Mouse (Mus musculus) spleen, adult 18-20 months (tissue): ENCODE data around the gene Dpf3.

Experiments used
- DNase-seq, 2 experiments: peaks; one replicate each; pipeline ENCODE4 v3.0.0; 2022; ENCODE audit warnings: mixed read lengths in 2 of 2

The Dpf3 gene

DNA sequence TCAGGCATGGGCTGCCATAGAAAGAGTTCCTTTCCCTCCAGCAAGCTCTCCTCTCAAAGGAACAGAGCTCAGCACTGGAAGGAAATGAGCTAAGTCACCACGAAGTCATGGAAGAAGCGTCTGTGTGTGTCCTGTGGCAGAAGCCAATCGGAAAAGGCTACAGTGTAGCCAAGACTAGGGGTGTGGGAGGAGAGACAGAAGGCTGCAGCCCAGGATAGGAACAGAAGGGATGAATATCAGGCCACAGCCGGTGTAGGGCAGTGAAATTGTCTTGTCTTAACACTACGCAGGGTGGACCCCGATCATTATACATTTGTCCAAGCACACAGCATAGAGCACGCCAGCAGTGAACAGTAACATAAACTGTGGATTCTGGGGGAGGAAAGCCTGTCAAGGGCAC is 157.5 kb downstream of the Dpf3 start:
- DNase-seq, result no peak

DNA sequence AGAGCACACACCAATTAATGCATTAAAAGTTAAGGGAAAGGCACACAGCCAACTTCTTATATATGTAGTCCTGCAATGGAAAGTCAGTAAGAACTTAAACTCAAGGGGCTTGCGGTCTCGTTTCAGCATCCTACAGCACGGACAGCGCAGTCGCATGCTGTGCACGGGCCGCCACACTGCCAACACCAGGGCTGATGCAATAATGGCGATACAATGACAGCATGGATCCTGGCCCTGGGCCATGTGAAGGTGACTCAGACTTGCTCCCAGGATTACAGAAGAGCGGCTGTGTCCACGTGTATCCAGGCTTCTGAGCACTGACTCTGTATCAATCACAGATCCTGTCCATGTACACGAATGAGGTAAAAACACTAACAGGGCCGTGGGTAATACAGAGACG is 158.6 kb downstream of the Dpf3 start:
- no peak for DNase-seq

DNA sequence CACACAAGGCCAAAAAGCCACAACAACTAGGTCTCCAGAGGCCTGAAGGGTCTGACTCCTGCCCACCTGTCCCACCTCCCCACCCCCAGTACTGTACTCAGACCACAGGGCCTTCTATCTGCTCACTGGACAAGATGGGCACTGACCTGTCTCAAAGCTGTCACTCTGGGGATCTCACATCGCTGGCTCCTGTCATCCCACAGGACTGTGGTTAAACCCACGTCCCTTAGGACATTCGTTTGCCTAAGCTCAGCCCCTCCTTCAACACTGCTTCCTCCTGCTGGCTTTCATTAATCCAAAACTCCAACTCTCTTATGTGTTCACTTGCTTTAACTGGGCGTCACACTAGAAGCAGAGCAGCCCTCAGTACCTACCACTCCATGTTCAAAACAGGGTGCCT is 159.0 kb downstream of the Dpf3 start:
- DNase-seq, result no peak

DNA sequence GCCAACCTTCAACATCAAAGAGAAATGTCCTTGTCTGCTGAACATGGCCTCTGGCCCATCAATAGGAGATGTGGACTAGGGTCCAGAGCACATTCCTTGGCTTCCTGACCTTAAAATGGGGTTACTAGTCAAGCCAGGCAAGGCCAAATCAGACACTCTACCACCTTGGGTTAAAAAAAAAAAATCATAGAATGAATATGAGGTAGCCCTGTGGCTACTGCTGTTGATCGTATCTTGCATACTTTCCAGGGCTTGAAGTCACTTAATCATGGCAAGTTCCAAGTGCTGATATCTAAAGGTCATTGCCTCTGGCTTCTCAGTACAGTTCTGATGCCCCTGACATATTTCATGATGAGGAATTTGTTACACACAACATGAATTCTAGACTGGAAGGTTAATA is 160.1 kb downstream of the Dpf3 start:
- no peak for DNase-seq

DNA sequence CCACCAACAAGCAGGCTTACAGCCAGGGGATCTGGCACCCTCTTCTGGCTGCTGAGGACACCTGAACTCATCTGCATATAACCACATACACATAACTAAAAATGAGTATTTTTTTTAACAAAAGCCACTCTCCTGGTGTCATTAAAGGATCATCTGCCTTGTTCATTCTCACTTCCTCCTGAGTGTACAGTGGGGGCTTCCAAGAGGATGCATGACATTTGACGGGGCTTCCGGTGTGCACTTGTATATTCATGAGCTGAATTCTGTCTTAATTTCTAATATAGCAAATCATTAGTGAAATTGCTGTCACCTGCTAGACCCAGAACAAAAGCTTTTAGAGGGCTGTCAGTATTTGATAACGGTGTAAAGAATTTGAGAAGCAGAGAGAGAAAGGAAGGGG is 166.8 kb downstream of the Dpf3 start:
- no peak for DNase-seq

DNA sequence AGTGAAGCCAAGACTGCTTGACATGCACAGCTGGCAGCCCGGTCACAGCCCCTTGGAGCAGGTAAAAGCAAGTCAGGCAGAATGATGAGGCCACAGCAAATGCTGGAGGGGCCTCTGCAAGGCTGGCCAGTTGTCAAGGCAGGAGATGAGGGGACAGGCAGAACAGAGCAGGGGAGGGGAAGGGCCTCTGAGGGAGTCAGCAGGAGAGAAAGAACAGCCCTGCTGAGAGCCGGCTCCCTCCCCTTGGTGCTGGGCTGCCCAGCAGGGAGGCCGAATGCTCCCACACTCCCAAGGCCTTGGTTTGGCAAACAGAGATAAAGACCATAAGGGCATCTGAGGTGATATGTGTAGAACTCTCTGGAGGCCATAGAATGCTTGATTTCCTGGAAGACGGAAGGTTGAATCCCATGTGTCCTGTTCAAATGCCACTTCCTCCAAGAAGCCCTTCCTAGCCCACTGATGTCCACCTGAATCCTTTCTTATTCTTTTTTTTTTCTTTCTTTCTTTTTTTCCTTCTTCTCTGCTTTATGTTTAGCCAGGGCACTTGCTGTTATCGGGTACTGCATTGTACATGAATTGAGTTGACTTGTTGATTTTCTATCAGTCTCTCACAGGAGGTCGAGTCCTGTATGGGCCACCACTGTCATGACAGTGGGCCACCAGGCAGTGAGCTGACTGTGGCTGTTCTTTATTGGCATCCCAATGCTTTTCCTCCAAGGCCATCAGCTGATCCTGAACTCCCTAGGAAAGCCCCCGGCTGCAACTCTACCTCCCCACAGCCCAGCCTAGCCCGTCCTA is 169.7 kb downstream of the Dpf3 start:
- no peak for DNase-seq

DNA sequence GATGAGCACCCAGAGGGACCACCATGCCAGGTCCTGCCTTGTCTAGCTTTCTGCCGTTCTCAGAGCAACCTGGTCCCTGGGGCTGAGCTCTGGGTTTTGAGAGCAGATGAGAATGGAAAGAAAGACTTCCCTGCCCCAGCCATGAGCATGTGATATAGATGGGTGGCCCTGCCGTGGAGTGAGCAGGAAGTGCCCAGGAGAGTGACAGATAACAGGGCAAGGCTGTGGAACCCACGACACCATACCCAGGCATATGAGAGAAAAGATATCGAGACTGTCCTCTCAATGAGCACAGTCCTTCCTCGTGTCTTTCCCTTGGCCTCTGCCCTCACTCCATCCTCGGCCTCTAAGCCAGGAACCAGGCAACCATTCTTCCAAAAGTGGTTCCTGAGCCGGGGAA is 172.8 kb downstream of the Dpf3 start:
- DNase-seq, result no peak

DNA sequence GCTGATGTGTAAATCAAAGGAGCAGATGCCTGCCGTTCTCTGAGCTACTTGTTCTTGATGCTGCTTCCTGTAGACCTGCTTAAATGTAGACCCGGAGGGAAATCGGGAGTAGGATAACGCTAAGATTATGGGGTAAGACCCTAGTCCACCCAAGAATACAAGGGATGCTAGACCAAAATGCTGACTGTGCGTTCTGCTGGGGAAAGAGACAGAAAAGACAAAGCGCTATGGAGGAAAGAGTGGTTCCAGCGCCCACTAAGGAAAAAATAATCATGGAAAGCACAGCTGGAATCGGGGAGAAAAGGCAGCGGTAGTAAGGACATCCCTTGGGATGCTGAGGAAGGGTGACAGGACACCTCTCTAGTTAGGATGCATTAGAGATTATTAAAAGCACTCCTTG is 174.7 kb downstream of the Dpf3 start:
- no peak for DNase-seq

DNA sequence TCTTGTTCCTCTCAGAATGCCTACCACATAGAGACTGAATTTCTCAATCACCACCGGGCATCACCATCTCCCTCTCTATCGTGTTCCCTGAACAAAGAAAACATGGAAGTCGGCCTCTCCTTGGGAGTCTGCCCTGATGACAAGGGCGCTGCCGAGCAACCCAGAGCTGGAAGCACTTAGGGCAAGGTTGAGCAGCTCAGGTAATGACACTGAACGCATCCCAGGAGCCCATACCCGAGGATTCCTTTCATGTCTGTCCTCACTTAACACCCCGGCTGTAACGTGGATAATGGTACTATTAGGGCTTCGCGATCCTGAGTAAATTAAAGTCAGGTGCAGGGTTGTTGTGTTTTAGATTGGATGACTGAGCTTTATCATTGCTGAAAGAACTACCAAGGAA is 176.9 kb downstream of the Dpf3 start:
- no peak for DNase-seq

DNA sequence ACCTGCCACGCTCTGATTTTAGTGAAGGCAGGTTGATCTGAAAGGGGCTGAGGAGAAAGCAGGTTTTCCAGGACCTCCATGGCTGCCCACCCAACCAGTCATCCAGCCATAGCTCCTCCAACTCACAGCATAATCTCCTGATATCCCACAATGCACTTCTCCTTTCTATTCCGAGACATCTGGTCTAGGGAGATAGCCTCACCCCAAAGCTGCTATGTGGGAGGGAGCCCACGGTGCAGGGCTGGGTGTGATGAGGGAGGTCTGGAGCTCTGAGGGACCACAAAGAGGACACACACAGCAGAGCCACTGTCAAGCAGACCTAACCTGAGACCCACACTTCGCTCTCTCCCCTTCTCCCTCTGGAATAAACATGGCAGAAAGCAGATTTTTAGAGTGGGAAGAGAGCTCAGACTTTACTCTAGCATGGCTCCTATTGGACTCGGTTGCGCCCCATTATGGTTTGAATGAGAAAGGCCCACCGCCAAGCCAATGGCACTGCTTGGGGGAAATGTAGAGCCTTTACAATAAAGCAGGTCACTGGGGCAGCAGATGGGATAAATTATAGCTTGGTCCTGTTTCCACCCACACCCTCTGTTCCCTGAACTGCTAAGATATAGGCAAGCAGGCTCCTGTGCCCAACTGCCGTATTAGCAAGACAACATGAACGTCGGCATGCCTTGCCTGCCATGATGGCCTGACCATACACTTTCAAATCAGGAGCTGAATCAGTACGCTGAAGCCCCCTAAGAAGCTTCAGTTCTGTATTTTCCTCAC is 178.3 kb downstream of the Dpf3 start:
- no peak for DNase-seq

DNA sequence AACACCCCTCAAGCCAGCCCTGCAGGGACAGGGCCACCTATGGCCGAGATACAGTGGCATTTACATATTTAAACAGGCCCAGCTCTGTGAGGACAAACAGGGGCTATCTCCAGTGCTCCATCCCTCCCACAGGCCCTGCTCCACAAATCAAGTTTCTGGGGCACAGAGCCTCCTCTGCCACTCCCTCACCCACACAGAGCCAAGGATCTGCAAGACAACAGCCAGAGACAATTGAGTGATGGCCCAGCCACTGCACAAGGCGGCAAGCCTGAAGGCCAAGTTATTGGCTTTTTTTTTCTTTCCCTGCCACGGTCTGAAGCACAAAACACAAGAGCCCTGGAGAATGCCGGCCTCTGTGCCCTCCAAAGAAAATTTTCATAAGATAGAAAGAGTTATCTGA is 178.9 kb downstream of the Dpf3 start:
- no peak for DNase-seq

DNA sequence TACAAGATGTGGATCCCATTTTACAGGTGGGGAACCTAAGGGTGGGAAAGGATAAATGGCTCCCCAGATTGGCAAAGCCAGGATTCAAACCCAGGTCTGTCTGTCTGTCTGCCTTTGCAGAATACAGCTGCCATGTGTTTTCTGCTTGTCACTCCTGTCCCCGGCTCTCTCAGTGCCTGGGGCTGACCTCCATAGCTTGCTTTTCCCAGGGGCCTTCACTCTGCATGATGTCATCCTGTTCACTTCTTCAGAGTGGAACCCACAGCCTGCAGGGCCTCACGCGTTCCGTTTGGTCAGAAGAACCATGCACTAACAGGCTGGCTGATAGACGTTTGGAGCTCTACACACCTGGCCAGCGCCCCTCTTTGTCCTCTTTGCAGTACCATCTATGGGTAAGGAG is 184.3 kb downstream of the Dpf3 start:
- DNase-seq, result no peak

DNA sequence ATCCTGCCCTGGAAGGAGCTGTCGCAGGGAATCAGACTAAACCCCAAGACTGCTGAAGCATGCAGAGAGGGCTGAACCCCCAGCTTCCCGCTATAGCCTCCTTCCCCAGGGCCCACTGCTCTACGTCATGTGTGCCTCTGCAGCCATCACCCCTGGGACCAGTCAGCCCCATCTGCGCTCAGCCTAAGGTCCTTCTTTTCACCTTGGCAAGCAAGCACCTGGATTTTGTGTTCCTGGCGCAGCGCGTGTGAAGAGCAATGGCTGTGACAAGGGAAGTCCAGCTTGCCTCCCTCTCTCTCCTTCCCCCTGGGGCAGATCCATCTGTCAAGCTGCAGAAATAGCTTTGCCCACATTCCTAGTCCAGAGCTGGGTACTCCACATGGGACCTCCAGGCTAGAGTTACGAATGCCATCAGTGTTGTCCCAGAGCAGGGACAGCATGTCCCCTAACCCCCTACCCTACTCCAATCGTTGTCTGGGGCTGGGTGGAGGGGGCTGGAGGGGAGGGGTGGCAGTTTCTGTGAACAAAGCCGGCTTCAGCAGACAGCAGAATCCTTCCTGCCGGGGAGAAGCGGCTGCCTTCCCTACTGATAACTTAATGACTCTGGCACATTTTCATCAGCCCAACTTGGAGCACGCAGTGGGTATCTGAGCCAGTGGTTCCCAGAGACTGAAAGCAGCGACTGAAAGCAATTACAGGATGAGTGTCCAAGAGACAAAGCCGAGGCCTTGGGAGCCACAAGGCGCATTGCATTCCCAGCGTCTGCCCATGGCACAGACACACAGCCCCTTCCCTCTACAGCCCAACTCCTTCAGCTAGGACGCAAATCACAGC is 185.0 kb downstream of the Dpf3 start:
- no peak for DNase-seq

DNA sequence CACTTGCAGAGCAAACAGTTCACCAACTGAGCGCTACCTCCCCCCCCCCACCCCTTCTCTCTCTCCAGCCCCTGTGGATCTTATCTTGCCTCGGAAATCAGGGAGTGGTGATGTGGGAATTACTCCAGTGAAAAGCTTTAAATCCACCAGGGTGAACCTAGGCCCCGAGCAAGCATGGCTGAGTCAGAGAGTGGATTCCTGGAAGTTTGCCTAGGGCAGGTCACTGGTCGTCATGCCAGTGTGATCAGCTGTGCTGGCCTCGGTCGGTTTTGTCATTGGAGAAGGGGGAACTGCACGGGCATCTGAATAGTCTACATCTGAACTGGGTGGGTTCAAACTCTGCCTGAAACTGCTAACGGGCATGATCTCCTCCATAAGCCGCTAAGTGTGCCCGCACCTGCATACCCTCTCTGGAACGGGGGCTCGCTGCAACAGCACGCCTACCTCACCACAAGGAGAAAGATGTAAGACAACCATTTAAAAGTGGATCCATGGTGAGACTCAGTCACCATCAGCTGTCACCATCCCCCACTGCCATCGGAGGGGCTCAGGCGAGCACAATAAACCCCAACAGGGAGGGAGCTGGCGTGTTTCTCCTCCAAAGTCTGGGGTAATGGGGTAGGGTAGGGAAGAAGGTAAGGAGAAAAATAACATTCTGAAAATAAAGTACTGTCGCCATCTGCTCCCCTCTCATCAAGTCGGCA is 185.7 kb downstream of the Dpf3 start:
- no peak for DNase-seq

DNA sequence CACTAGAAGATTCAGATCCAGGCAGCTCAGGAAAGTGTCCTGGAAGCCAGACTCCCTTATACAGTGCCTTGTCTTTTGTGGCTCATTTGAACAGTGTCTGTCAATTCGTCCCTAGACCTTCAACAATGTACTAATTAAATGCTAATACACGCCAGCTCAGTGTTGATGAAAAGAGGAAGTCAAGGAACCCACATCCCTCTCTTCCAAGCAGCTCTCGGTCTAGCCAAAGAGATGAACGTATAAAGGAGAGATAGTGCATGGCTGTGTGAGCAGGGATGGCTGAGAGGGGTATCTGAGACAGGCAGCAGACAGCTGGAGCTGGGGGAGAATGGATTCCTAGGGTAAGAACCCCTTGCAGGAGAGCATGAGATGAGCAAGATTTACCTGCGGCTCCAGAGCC is 189.2 kb downstream of the Dpf3 start:
- no peak for DNase-seq

DNA sequence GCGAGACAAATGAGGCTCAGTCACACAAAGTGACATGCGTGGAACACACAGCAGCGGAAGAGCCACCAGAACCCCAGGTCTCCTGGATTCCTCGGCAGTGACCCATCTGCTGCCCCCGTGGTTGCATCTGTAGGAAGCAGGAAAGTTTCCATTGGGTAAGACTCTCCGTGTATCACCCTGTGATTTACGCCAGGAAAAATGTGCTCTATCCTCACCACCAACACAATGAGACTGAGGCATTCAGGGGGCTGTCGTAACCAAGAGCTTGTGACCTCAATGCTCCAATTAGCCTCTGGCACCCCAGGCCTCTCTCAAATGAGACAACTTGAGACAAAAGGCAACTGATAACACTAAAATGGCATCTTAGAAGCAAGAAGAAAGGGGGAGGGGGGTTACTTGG is 192.5 kb downstream of the Dpf3 start:
- no peak for DNase-seq

DNA sequence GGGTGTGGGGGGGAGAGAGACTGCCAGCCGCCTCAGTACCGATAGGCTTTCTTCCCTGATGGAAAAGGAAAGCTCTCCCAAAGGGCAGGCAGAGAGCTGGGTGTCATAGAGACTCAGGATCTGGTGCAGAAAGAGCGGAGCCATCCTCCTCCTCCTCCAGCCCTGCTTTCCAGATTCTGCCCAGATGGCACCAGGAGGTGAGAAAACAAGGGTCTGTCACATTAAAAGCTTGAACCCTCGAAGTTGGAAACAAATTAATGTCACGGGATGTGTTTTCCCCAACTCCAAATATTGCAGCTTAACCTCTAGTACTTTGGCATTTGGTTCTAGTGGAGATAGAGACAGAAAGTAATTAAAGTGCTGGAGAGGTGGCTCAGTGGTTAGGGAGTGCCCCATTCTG is 195.6 kb downstream of the Dpf3 start:
- DNase-seq, result no peak

DNA sequence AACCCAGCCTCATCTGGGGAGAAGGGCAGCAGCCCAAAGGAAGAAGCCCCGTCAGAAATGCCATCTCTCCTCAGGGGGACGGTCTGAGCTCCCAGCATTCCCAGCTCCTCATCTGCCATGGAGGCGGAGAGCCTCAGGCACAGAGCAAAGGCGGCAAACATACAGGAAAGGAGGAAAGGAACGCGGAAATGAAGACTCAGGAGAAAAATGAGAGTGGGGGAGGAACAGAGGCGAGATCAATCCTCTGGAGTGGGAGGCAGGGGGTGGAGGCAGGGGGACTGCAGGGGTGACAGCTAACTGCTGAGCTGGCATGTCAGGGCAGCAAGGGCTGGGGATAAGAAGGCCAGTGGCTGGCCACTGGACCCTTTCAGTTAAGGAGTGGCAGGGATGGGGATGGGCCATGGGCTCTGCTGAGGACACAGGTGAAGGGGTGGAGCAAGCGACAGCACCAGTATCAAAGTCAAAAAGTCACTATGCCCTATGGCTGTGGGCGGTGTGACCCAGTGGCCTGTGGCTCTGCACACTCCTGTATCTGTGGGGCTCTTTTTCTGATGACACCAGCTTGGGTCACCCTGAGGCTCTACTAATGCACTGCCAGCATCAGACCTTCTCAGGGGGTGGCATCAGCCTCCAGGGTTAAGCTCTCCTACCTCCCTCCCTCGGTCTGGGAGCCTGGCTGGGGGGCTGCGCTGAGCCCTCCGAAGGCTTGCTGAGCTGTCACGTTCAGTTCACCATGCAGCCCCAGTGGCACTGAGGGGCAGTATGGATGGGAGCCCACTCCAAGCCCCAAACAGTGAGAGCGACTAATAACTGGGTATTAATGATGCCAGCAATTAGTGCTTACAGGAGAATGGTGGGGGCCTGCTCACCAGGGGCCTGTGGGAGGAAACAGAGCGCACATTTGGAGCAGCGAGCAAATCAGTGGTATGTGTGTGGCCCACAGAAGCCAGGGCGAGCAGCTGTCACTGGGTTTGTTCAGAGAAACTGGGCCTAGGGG is 200.7 kb downstream of the Dpf3 start:
- no peak for DNase-seq

DNA sequence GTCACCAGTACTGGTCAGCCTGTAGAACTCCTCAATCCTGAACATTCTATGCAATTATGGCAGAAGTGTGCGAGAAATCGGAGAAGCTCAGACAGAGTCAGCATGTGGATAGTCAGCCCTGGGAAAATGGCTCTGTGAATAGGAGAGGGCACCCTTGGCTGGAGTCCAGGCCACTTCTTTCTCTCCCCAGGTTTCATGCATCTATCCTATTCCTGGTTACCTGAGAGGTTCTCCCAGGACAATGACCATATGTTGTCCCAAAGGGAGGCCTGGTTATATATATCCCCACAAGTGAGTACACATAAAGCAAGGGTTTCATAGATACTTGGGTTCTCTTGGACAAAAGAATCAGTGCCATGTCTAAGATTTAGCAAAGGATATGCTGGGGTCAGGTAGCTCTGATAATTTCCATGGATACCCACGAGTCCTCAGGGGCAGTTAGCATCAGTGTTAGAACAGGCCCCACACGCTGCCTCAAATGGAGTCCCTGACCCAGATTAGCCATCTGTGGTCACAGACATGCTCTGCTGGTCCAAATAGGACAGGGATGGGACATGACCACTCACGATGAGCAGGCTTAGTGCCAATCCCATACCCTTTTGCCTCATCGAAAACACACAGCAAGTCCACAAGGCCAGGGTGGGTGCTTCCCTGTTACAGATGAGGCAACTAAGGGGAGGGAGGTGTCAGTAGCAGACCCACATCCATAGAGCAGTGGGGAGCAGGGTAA is 203.8 kb downstream of the Dpf3 start:
- DNase-seq, result no peak

DNA sequence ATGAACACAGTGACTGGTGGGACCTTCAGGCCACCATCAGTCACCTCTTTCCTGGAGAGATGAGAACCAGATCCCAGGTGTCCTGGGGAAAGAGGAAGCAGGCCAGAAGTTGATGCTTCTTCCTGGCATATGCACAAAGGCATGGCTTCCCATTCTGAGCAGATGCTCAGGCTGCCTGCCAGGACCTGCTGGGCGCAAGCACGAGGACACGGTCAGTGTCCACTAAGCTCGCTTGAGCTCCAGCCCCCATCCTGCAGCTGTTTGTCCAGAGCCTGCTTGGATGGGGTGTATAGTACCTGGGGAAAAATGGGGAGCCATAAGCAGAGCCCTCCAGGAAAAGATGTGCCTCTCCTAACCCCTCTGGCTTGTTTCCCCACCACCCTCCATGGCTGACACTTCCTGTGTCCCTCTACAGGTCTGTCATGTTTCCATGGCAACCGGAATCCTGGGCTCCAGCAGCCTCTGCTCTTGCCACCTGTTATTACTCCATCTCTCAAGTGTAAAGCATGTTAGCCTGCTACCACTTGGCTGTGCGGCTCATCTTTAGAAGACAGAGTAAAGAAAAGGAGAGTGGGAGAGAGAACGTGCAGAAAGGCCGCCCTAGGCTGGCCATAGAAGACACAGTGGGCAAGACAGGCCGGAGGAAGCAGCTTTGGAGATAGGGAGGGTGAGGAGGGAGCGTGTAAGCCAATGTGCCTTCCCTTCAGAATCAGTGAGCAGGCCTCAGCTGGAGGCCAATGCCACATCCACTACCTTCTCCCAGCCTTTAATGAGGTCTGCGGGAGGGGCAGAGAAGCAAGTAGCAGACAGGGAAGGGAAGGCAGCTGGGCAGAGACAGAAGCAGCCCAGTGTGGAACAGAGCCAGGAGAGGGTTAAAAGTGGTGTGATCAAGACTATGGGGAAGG is 209.7 kb downstream of the Dpf3 start:
- no peak for DNase-seq
